Mouse (Mus musculus) liver, postnatal 0 days (tissue): ENCODE results near the gene 2610507B11Rik.

Experiments used
- CTCF ChIP-seq: sonication (generic); IDR thresholded peaks from 2 replicates; pipeline ENCODE4 v1.5.1; 2016; ENCODE audit warnings: antibody characterized with exemption, low read depth
- EP300 ChIP-seq: IDR thresholded peaks from 2 replicates; pipeline ENCODE4 v1.6.1; 2016; ENCODE audit warnings: antibody characterized with exemption, low read depth, mild to moderate bottlenecking

- TF ChIP-seq CTCF (no peak), EP300 (no peak)
Observed at GRCm38 (mm10) chr11:78240193-78240857, 21.2 kb upstream of the 2610507B11Rik start.
